Mouse (Mus musculus): ENCODE results near the gene Irak3. TPM values are rescaled to one million over a fixed set of nuclear protein-coding genes. Genes with fewer than 3 reads are reported as not detected.

Gene Irak3
- polyA plus RNA-seq, 1 experiment from 2014 or later, result 1.5 TPM

- no peak overlapping the region for H3K27ac ChIP-seq
- no peak overlapping the region for H3K4me2 ChIP-seq (ENCODE audit: low read length)
- H3K4me3 ChIP-seq (replicated peaks; ENCODE audit: low read depth, low read length), result no peak overlapping the region
- no peak for TF ChIP-seq CTCF (IDR thresholded peaks at IDR 0.05; ENCODE audit: low read depth)
- H3K9ac ChIP-seq (ENCODE audit: low read depth, low read length), result no peak overlapping the region
- H3K36me3 ChIP-seq (ENCODE audit: insufficient read depth, low read length), result no peaks in the 10 kb centered on the region
- WGBS, result 89% methylated on average over 17 of the region's 17 CpGs
- no peaks in the 10 kb centered on the region for H3K27me3 ChIP-seq (ENCODE audit: insufficient read depth, low read length)
- no peak for ATAC-seq (replicated peaks; ENCODE audit: low FRiP score, low read depth)
- no peaks in the 10 kb centered on the region for H3K9me3 ChIP-seq (replicated peaks; ENCODE audit: low read length)
- no peak for DNase-seq (ENCODE audit: low spot score)
- H3K4me1 ChIP-seq (replicated peaks; ENCODE audit: insufficient read depth, low read length), result no peaks in the 10 kb centered on the region
Measured at GRCm38 (mm10) chr10:120165793-120166503, 36.0 kb downstream of the Irak3 start.

DNA sequence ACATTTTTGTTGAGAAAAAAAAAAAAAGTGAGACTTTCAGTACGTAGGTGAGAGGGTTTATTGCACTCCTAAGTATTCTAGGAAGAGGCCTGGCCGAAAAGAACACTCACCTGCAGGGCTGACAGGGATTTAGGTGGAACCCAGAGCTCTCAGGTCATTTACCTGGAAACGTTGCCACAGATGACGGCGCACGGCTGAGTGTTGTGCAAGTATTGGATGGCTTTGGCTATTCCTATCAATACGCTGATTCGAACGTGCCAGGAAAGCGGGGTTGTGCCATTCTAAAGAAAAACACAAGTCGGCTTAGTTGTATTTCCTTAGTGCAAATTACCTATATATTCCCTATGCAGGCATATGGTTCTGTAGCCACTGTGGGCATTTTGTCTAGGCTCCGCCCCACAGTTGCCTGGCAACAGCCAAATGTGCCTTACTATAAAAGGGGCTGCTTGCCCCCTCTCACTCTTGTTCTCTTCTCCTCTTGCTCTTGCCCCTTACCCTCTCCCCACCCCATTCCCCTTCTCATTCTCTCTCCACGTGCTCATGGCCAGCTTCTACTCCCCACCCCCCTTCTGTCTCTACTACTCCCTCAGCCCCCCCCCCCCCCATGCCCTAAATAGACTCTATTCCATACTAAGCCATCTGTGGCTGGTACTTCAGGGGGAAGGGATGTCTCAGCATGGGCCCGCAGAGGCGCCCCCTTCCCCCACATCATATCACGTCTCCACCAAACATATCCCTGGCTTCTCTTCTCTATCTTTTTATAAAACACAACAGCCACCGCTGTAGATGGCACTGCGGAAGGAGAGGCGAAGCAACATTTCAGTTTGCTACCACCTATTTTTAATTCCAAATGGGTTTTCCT, 36.8 kb downstream of the Irak3 start:
- Histone ChIP-seq H3K27ac (no peak overlapping the region), H3K9me3 (replicated peaks; ENCODE audit: low read length) (no peaks in the 10 kb centered on the region), H3K4me3 (replicated peaks; ENCODE audit: low read depth, low read length) (no peak overlapping the region), H3K4me2 (ENCODE audit: low read length) (no peak overlapping the region), H3K9ac (ENCODE audit: low read depth, low read length) (no peak overlapping the region), H3K27me3 (ENCODE audit: insufficient read depth, low read length) (no peaks in the 10 kb centered on the region), H3K36me3 (ENCODE audit: insufficient read depth, low read length) (no peaks in the 10 kb centered on the region), H3K4me1 (replicated peaks; ENCODE audit: insufficient read depth, low read length) (no peaks in the 10 kb centered on the region)
- ATAC-seq (replicated peaks; ENCODE audit: low FRiP score, low read depth) (no peak), DNase-seq (ENCODE audit: low spot score) (no peak)
- TF ChIP-seq CTCF (IDR thresholded peaks at IDR 0.05; ENCODE audit: low read depth), result no peak
- 89% methylated on average over 19 of the region's 19 CpGs for WGBS

DNA sequence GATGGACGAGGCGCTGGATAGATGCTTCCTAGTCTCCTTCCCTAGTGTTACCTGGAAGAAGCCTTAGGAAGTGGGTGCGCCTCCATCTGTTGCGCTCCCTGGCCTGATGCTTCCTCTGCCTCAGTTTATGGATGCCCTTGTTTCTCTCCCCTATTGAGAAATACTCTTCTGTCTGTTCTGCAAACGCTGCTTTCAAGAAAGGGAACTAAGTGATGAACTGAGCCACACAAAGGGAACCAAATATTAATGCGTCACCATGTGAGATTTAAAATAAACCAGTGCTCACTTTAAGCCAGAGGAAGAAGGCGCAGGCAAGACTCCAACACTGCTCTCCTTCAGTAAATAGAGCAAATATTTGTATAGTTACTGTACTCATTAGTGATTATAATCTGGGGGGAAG, 38.4 kb downstream of the Irak3 start:
- WGBS, result 90% methylated on average over 7 of the region's 7 CpGs
- no peaks in the 10 kb centered on the region for H3K36me3 ChIP-seq (ENCODE audit: insufficient read depth, low read length)

DNA sequence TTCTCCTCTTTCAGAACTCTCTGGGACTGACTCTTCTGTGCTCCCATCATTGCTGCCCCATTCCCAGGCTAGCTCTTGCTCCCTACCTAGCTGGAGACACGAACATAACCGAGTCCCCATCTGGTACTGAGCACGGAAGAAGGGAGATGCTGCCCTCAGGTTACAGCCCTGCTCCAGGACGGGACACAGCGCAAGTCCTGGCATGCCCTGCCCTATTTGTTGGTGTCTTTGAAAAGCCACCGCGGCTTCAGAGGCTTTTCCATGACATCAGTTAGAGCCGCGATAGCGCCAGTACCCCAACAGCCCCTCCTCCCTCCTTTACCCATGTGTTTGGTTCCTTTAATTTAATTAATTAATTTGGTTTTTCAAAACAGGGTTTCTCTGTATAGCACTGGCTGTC, 39.1 kb downstream of the Irak3 start:
- H3K4me1 ChIP-seq (replicated peaks; ENCODE audit: insufficient read depth, low read length), result no peaks in the 10 kb centered on the region
- H3K27me3 ChIP-seq (ENCODE audit: insufficient read depth, low read length), result no peaks in the 10 kb centered on the region
- H3K27ac ChIP-seq, result no peak overlapping the region
- H3K9ac ChIP-seq (ENCODE audit: low read depth, low read length), result no peak overlapping the region
- TF ChIP-seq CTCF (IDR thresholded peaks at IDR 0.05; ENCODE audit: low read depth), result no peak
- no peak overlapping the region for H3K4me3 ChIP-seq (replicated peaks; ENCODE audit: low read depth, low read length)
- H3K4me2 ChIP-seq (ENCODE audit: low read length), result no peak overlapping the region
- H3K9me3 ChIP-seq (replicated peaks; ENCODE audit: low read length), result no peaks in the 10 kb centered on the region
- no peaks in the 10 kb centered on the region for H3K36me3 ChIP-seq (ENCODE audit: insufficient read depth, low read length)
- DNase-seq (ENCODE audit: low spot score) (no peak), ATAC-seq (replicated peaks; ENCODE audit: low FRiP score, low read depth) (no peak)
- WGBS, result 87% methylated on average over 10 of the region's 10 CpGs

More for the DNA sequence above, 38.4 kb downstream of the Irak3 start:
- Histone ChIP-seq H3K9ac (ENCODE audit: low read depth, low read length) (no peak overlapping the region), H3K27me3 (ENCODE audit: insufficient read depth, low read length) (no peaks in the 10 kb centered on the region), H3K4me1 (replicated peaks; ENCODE audit: insufficient read depth, low read length) (no peaks in the 10 kb centered on the region), H3K4me3 (replicated peaks; ENCODE audit: low read depth, low read length) (no peak overlapping the region), H3K9me3 (replicated peaks; ENCODE audit: low read length) (no peaks in the 10 kb centered on the region), H3K27ac (no peak overlapping the region), H3K4me2 (ENCODE audit: low read length) (no peak overlapping the region)
- ATAC-seq (replicated peaks; ENCODE audit: low FRiP score, low read depth) (no peak), DNase-seq (ENCODE audit: low spot score) (no peak)
- no peak for TF ChIP-seq CTCF (IDR thresholded peaks at IDR 0.05; ENCODE audit: low read depth)

- ATAC-seq (replicated peaks; ENCODE audit: low FRiP score, low read depth), result no peak
- Histone ChIP-seq H3K4me1 (replicated peaks; ENCODE audit: insufficient read depth, low read length) (no peaks in the 10 kb centered on the region), H3K9ac (ENCODE audit: low read depth, low read length) (no peak overlapping the region), H3K36me3 (ENCODE audit: insufficient read depth, low read length) (no peaks in the 10 kb centered on the region), H3K9me3 (replicated peaks; ENCODE audit: low read length) (no peaks in the 10 kb centered on the region), H3K27me3 (ENCODE audit: insufficient read depth, low read length) (no peaks in the 10 kb centered on the region), H3K27ac (no peak overlapping the region), H3K4me3 (replicated peaks; ENCODE audit: low read depth, low read length) (no peak overlapping the region), H3K4me2 (ENCODE audit: low read length) (no peak overlapping the region)
- 77% methylated on average over 9 of the region's 9 CpGs for WGBS
- TF ChIP-seq CTCF (IDR thresholded peaks at IDR 0.05; ENCODE audit: low read depth), result no peak
- no peak for DNase-seq (ENCODE audit: low spot score)
Measured at GRCm38 (mm10) chr10:120160533-120160932, 41.4 kb downstream of the Irak3 start.

GRCm38 (mm10) chr10:120153911-120154310, 48.0 kb downstream of the Irak3 start:
- H3K4me2 ChIP-seq (ENCODE audit: low read length), result no peak overlapping the region
- no peaks in the 10 kb centered on the region for H3K27me3 ChIP-seq (ENCODE audit: insufficient read depth, low read length)
- 84% methylated on average over 2 of the region's 2 CpGs for WGBS
- no peak overlapping the region for H3K4me3 ChIP-seq (replicated peaks; ENCODE audit: low read depth, low read length)
- DNase-seq (ENCODE audit: low spot score), result no peak
- no peaks in the 10 kb centered on the region for H3K9me3 ChIP-seq (replicated peaks; ENCODE audit: low read length)
- no peak overlapping the region for H3K9ac ChIP-seq (ENCODE audit: low read depth, low read length)
- TF ChIP-seq CTCF (IDR thresholded peaks at IDR 0.05; ENCODE audit: low read depth), result no peak
- ATAC-seq (replicated peaks; ENCODE audit: low FRiP score, low read depth), result no peak
- H3K27ac ChIP-seq, result no peak overlapping the region
- H3K36me3 ChIP-seq (ENCODE audit: insufficient read depth, low read length), result no peaks in the 10 kb centered on the region
- no peaks in the 10 kb centered on the region for H3K4me1 ChIP-seq (replicated peaks; ENCODE audit: insufficient read depth, low read length)
